Mouse (Mus musculus) heart, embryonic 16.5 days (tissue): ENCODE measurements around the gene Sgsm1. TPM values are rescaled to one million over a fixed set of nuclear protein-coding genes. Genes with fewer than 3 reads are reported as not detected.
A peak's percentile ranks its signal among the peaks of the same experiment; 100 is the strongest.

Source experiments
- ATAC-seq: fragments of 200-750 bp; cut with Nextera tagmentation; replicated peaks from 2 replicates; pipeline ENCODE4 v1.8.0; 2017; ENCODE audit warnings: moderate number of reproducible peaks; ENCODE audit not compliant: insufficient read depth, low FRiP score; ENCODE audit errors: extremely low read depth
- H3K27ac ChIP-seq: fragments of 300-500 bp; sonication (generic); 2 replicates; pipeline ENCODE4 v1.5.1; 2014; ENCODE audit warnings: mild to moderate bottlenecking, low read length, control low read depth, moderate library complexity
- H3K27me3 ChIP-seq: fragments of 300-500 bp; sonication (generic); 2 replicates; pipeline ENCODE4 v1.6.1; 2014; ENCODE audit warnings: low read length, mixed read lengths; ENCODE audit not compliant: control insufficient read depth, insufficient read depth
- H3K36me3 ChIP-seq: fragments of 300-500 bp; sonication (generic); 2 replicates; pipeline ENCODE4 v1.6.1; 2014; ENCODE audit not compliant: control insufficient read depth, insufficient read depth
- H3K4me1 ChIP-seq: fragments of 300-500 bp; sonication (generic); 2 replicates; pipeline ENCODE4 v1.6.1; 2014; ENCODE audit warnings: low read length, mixed read lengths; ENCODE audit not compliant: control insufficient read depth, insufficient read depth
- H3K4me2 ChIP-seq: fragments of 300-500 bp; sonication (generic); 2 replicates; pipeline ENCODE4 v1.6.1; 2014; ENCODE audit warnings: low read depth, mild to moderate bottlenecking, control low read depth, low read length
- H3K4me3 ChIP-seq: fragments of 300-500 bp; sonication (generic); 2 replicates; pipeline ENCODE4 v1.5.1; 2014; ENCODE audit warnings: mild to moderate bottlenecking, control low read depth, low read length
- H3K9ac ChIP-seq: fragments of 300-500 bp; sonication (generic); 2 replicates; pipeline ENCODE4 v1.6.1; 2014; ENCODE audit warnings: low read length, control low read depth
- H3K9me3 ChIP-seq: fragments of 300-500 bp; sonication (generic); replicated peaks from 2 replicates; pipeline ENCODE4 v1.6.1; 2016; ENCODE audit warnings: low read length; ENCODE audit not compliant: control insufficient read depth
- WGBS: fragments of 180-500 bp; shearing (Covaris S2); extraction: QIAGEN DNeasy Blood & Tissue Kit; methylation state at CpG from one replicate; pipeline ENCODE4 v1.1.7; 2014; 5-methylcytosine and 5-hydroxymethylcytosine counted together
- microRNA-seq: library from miRNA; unstranded; fragments of <30 nt; microRNA quantifications from one replicate; pipeline ENCODE4, GENCODE M21; 2017
- polyA plus RNA-seq: library from polyadenylated mRNA; unstranded; fragments of >200 nt; fragmentation: Nextera tagmentation; extraction: Ambion mirVana; gene quantifications from 2 replicates; pipeline ENCODE4 v1.2.1, GENCODE M21; 2015

The Sgsm1 gene
- polyA plus RNA-seq, 1 experiment from 2014 or later: 1.0 TPM

DNA sequence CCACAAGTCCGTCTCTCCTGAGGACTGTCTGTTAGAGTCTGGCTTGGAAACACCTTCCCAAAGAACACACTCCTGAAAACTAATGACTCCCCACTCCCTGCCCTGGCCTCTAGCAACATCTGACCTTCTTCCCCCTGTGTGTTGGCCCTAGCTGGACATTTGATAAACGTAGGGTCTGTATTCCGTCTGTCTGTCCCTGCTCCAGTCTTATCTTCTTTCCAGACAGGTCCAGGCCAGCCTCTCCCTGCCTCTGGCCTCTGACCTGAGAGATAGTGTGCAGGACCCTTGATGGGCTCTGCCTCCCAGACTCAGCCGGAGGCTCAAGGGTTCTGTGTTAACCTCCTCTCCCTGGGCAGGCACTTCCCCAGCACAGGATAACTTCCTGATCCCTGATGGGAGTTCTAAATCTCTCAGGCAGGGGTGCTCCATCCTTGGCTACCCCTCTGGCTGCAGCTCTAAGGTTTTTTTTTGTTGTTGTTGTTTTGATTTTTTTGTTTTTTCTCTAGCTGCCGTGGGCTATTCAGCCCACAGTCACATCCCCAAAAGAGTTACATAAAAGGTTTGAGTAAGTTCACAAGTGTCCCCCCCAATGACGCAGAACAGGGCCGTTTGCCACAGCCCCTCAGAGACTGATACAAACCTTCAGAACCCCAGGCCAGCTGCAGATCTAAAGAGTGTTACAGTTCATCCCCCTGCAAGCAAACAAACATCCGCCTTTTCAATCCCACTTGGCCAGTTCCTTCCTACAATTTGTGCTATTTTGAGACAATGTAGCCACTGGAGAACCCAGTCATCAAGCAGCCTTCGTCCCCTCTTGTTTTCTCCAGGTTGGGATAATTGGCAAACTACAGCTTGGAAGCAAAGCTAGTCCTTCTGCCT, 113.4 kb downstream of the Sgsm1 start:
- H3K9me3 ChIP-seq: no peaks in the 10 kb centered on the region
- peaks cover 13% of the 10 kb centered on the region for H3K4me1 ChIP-seq
- no peaks in the 10 kb centered on the region for H3K27me3 ChIP-seq
- H3K4me3 ChIP-seq: no peak overlapping the region
- H3K27ac ChIP-seq: peak overlapping the region; percentile 77
- H3K36me3 ChIP-seq: no peaks in the 10 kb centered on the region
- 33% methylated on average over 9 of the region's 9 CpGs for WGBS
- no peak overlapping the region for H3K9ac ChIP-seq
- H3K4me2 ChIP-seq: no peak overlapping the region
- no peak for ATAC-seq

DNA sequence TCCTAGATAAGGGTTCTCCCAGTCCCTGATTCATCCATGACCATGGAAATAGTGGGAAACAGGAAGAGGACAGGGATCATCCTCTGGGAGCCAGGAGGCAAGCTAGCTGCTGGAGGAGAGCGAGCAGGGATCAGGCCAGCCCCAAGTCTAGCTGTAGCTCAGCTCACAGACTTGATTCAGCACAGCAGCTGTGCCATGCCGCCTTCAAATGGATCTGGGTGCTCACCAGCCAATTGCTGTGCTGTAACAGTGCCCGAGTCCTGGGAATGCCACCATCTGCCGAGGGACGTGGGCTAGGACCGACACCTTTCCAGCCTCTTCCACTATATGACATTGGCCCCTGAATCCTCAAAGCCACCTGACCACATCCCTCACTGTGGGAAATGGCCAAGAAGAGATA, 114.7 kb downstream of the Sgsm1 start:
- Histone ChIP-seq H3K4me2 (no peak overlapping the region), H3K4me1 (peaks cover 11% of the 10 kb centered on the region), H3K27me3 (no peaks in the 10 kb centered on the region), H3K36me3 (no peaks in the 10 kb centered on the region), H3K9me3 (no peaks in the 10 kb centered on the region), H3K27ac (peak overlapping the region; percentile 77; the same call in 1 of the 2 replicates), H3K9ac (no peak overlapping the region), H3K4me3 (no peak overlapping the region)
- WGBS: 85% methylated on average over 6 of the region's 6 CpGs
- ATAC-seq: no peak

DNA sequence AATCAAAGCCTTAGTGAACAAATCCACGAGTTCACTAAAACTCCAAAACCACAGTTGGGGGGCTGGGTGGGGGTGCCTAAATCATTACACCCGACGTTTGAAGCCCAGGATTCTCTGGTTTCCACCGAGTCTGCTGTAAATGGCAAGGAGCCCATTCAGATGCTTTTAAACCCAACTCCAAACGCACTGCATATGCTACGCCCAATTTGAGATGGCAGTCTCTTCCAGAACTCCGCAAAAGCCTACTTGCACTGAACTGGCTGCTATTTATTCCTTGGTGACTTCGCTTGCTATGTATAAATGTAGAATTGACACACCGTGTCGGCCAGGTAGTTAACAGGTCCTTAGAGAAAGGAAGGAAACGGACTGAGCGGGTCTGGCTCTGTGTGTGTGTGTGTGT, 115.1 kb downstream of the Sgsm1 start:
- Histone ChIP-seq H3K9me3 (no peaks in the 10 kb centered on the region), H3K4me2 (no peak overlapping the region), H3K4me3 (no peak overlapping the region), H3K27ac (no peak overlapping the region; the same call in 1 of the 2 replicates), H3K4me1 (peaks cover 8% of the 10 kb centered on the region), H3K27me3 (no peaks in the 10 kb centered on the region), H3K36me3 (no peaks in the 10 kb centered on the region), H3K9ac (no peak overlapping the region)
- no peak for ATAC-seq
- WGBS: 72% methylated on average over 12 of the region's 12 CpGs

DNA sequence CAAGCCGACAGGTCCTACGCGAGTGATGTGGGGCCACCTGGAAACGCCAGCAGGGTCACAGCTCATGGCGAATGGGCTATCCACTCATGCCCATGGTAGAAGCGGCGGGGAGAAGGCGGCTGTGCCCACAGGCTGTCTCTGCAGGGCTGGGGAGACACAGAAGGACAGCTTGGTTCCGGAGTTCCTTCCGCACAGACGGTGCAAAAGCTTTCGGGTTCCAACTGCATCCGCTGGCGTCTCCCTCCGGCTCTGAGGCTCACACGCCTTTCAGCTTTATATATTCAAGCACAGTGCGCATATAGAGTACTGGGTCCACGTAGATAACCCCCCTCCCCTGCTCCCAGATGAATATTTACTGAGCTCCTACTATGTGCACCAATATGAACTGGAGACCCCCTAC, 116.8 kb downstream of the Sgsm1 start:
- Histone ChIP-seq H3K4me1 (peaks cover 5% of the 10 kb centered on the region), H3K4me3 (no peak overlapping the region)
- WGBS: 86% methylated on average over 18 of the region's 18 CpGs

More for the DNA sequence above, 116.8 kb downstream of the Sgsm1 start:
- Histone ChIP-seq H3K9me3 (no peaks in the 10 kb centered on the region), H3K27me3 (no peaks in the 10 kb centered on the region), H3K27ac (no peak overlapping the region), H3K4me2 (no peak overlapping the region), H3K9ac (no peak overlapping the region), H3K36me3 (no peaks in the 10 kb centered on the region)
- no peak for ATAC-seq

Small RNA genes within 50 kb of the gene (microRNA-seq; reads per million reads assigned to microRNA genes)
- gene Mir7229: not detected
- gene Mir7230: not detected

Other genes with a start within 250 kb of the Sgsm1 start
- not detected in 2 replicates for gene Crybb2, start 240.7 kb downstream of the Sgsm1 start, polyA plus RNA-seq
- gene Crybb3, start 229.2 kb downstream of the Sgsm1 start, polyA plus RNA-seq: 0.91 and 1.1 TPM in 2 replicates
- 14.9 and 16.4 TPM in 2 replicates for gene 2900026A02Rik, start 89.5 kb downstream of the Sgsm1 start, polyA plus RNA-seq
- not detected in 2 replicates for gene Tmem211, start 83.9 kb downstream of the Sgsm1 start, polyA plus RNA-seq
- gene Aym1, start 46.5 kb upstream of the Sgsm1 start, polyA plus RNA-seq: not detected in 2 replicates
- gene Wscd2, start 179.5 kb upstream of the Sgsm1 start, polyA plus RNA-seq: 1.5 and 1.9 TPM in 2 replicates